Mouse (Mus musculus): ENCODE measurements around the gene Spata5.

The Spata5 gene

GRCm38 (mm10) chr3:37419458-37419991, at the start of gene Spata5:
TSS of gene Spata5 (plus strand) at chr3:37419896.
- DNase-seq (ENCODE audit: low spot score in 2 of 2): peak; percentile 94 to 95

GRCm38 (mm10) chr3:37370407-37370806, 49.3 kb upstream of the Spata5 start:
- DNase-seq (ENCODE audit: low spot score in 2 of 2): no peak

GRCm38 (mm10) chr3:37373712-37374111, 46.0 kb upstream of the Spata5 start:
- DNase-seq (ENCODE audit: low spot score in 2 of 2): no peak

- no peak for DNase-seq (ENCODE audit: low spot score in 2 of 2)
Observed at GRCm38 (mm10) chr3:37377926-37378325, 41.8 kb upstream of the Spata5 start.

- DNase-seq (ENCODE audit: low spot score in 2 of 2): no peak
Observed at GRCm38 (mm10) chr3:37378412-37378811, 41.3 kb upstream of the Spata5 start.

- no peak for DNase-seq (ENCODE audit: low spot score in 2 of 2)
Observed at GRCm38 (mm10) chr3:37379201-37379600, 40.5 kb upstream of the Spata5 start.

- peak in 1 of 2 experiments; percentile 11 for DNase-seq (ENCODE audit: low spot score in 2 of 2)
Observed at GRCm38 (mm10) chr3:37379930-37380881, 39.5 kb upstream of the Spata5 start.

GRCm38 (mm10) chr3:37381457-37381856, 38.2 kb upstream of the Spata5 start:
- DNase-seq (ENCODE audit: low spot score in 2 of 2): no peak

GRCm38 (mm10) chr3:37383096-37383765, 36.5 kb upstream of the Spata5 start:
- DNase-seq (ENCODE audit: low spot score in 2 of 2): no peak

- no peak for DNase-seq (ENCODE audit: low spot score in 2 of 2)
Observed at GRCm38 (mm10) chr3:37387310-37387709, 32.4 kb upstream of the Spata5 start.

- no peak for DNase-seq (ENCODE audit: low spot score in 2 of 2)
Observed at GRCm38 (mm10) chr3:37396930-37397608, 22.6 kb upstream of the Spata5 start.

- no peak for DNase-seq (ENCODE audit: low spot score in 2 of 2)
Observed at GRCm38 (mm10) chr3:37397646-37398045, 22.1 kb upstream of the Spata5 start.

GRCm38 (mm10) chr3:37398661-37399395, 20.9 kb upstream of the Spata5 start:
- DNase-seq (ENCODE audit: low spot score in 2 of 2): no peak

- DNase-seq (ENCODE audit: low spot score in 2 of 2): no peak
Observed at GRCm38 (mm10) chr3:37401729-37402610, 17.7 kb upstream of the Spata5 start.

GRCm38 (mm10) chr3:37407598-37407997, 12.1 kb upstream of the Spata5 start:
- no peak for DNase-seq (ENCODE audit: low spot score in 2 of 2)

- DNase-seq (ENCODE audit: low spot score in 2 of 2): no peak
Observed at GRCm38 (mm10) chr3:37413446-37413845, 6.2 kb upstream of the Spata5 start.

- peak; percentile 88 to 90 for DNase-seq (ENCODE audit: low spot score in 2 of 2)
Observed at GRCm38 (mm10) chr3:37414413-37414960, 5.2 kb upstream of the Spata5 start.

GRCm38 (mm10) chr3:37418341-37418740, 1.4 kb upstream of the Spata5 start:
- DNase-seq (ENCODE audit: low spot score in 2 of 2): no peak

- DNase-seq (ENCODE audit: low spot score in 2 of 2): peak; percentile 61 to 76
Observed at GRCm38 (mm10) chr3:37418961-37419457, 687 bp upstream of the Spata5 start.

GRCm38 (mm10) chr3:37420072-37420471, 376 bp downstream of the Spata5 start, which contains the start of gene Nudt6:
TSS of gene Nudt6 (minus strand) at chr3:37420211.
- DNase-seq (ENCODE audit: low spot score in 2 of 2): peak; percentile 92 to 93

All from right cerebral cortex, adult 2 months (tissue).